Mouse (Mus musculus) heart, adult 2 months (tissue): ENCODE results near the gene Myo10.

Experiments
- CTCF ChIP-seq: fragments of 200-600 bp; IDR thresholded peaks from 2 replicates; pipeline ENCODE4 v1.8.1; 2022; ENCODE audit warnings: antibody characterized with exemption, mild to moderate bottlenecking, moderate library complexity
- EP300 ChIP-seq: fragments of 200-500 bp; IDR thresholded peaks from 2 replicates; pipeline ENCODE4 v1.6.1; 2011; ENCODE audit warnings: low read depth, low read length, control low read depth; ENCODE audit not compliant: insufficient read depth
- POLR2A ChIP-seq: fragments of 200-500 bp; IDR thresholded peaks from 2 replicates; pipeline ENCODE4 v1.6.1; 2011; ENCODE audit warnings: mild to moderate bottlenecking, low read depth, low read length, control low read depth; ENCODE audit not compliant: insufficient read depth

DNA sequence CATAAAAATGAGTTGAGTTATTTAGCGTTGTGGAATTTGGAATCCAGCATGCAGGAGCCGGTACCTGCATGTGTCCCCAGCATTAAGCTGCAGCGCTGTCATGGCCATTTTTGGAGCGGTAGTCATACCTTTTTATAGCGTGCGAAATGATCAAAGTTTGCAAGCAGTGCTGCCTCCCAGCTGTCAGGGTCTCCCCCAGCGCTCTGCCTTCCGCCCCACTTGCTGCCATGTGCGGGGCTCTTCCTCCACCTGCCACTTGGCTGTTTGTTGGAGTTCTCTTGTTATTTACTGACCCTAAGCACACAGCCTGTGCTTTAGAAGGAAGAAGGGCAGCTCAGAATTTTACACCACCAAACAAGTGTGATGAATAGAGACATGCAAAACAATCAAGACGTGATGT is 88.6 kb downstream of the Myo10 start:
- TF ChIP-seq CTCF (no peak), POLR2A (no peak), EP300 (no peak)
